Mouse (Mus musculus): Measurements from ENCODE around the gene Ptger4.
A peak's percentile ranks its signal among the peaks of the same experiment; 100 is the strongest.
"Not testable (repeated sequence)": the region's sequence is repeated elsewhere in the genome, so short reads cannot be mapped to it uniquely, and the experiment has no call there.

The Ptger4 gene

DNA sequence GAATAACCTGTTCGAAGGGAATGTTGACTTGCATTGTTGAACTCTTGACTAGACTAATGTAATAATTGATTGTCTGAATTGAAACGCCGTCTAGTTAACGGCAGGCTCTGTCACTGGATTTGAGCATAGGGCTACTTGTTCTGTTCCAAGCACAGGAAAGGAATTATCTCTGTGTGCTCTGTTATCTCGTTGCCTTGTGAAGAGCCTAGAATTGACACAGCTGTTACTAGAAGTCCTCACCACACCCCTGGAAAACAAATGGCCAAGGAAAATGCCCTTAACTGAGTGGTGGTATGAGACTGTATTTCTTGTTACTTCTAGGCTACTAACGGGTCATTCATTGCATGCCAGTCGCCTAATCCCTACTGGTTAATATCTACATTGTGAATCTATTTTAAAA lies 5.9 kb downstream of the Ptger4 start:
- DNase-seq (ENCODE audit: low spot score in 2 of 2) = no peak

GRCm38 (mm10) chr15:5237012-5237660 lies 6.9 kb downstream of the Ptger4 start:
- no peak for DNase-seq (ENCODE audit: low spot score in 2 of 2)

DNA sequence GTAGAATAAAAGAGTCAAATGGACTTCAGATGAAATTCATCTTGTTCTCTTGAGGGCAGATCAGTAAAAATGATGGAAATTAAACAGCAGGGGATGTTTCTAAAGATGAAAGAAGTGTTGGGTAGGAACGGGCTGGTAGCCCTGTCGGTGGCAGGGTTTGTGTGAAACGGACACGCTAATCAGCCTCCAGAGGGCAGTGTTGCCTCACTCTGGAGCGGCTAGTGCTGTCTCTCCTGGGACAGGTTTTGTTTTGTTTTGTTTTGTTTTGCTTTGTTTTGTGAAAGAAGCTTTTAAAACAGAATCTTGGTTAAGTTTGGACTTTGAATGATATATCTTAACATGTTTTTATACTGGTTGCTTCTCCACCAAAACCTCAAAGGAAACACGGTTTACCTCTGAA lies 7.4 kb downstream of the Ptger4 start:
- peak in 1 of 2 experiments; percentile 68 for DNase-seq (ENCODE audit: low spot score in 2 of 2)

- DNase-seq (ENCODE audit: low spot score in 2 of 2) = peak in 1 of 2 experiments; percentile 49
Observed at GRCm38 (mm10) chr15:5235527-5235926, 8.5 kb downstream of the Ptger4 start.

- no peak for DNase-seq (ENCODE audit: low spot score in 2 of 2)
Observed at GRCm38 (mm10) chr15:5234659-5235058, 9.3 kb downstream of the Ptger4 start.

DNA sequence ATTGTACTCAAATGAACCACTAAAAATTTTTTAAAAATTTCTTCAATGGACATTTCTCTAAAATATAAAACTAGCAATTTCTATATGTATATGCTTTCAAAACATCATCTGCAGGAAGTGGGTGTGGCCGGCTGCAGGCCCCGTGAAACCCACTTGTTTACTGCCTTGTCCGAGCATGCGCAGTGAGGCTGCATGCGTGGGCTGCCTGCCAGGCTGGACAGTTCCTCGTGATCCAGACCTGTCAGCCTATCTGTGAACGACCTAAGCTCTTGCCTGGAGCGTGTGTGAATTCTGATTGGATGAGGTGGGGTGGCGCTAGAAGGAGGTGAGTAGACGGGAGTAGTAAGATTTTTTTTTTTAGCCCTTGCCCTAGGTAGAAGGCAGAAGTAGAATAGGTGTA lies 13.2 kb downstream of the Ptger4 start:
- not testable (repeated sequence) for DNase-seq (ENCODE audit: low spot score in 2 of 2)

GRCm38 (mm10) chr15:5220491-5220890 lies 23.5 kb downstream of the Ptger4 start:
- no peak for DNase-seq (ENCODE audit: low spot score in 2 of 2)

DNA sequence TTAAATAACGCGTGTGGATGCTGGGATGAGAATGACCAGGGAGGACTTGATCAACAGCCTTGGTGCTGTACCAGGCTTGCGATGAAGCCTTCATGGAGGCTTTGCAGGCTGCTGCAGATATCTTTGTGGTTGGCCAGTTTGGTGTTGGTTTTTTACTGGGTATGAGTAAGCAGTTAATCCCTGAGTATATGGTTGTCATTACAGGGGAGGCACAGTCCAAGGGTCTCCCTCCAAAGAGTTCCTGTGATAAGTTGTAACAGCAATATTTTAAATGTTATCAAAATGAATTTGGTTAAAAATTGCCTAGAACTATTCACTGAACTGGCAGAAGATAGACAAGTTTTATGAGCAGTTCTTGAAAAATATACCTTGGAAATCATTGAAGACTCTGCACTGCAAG lies 34.9 kb downstream of the Ptger4 start:
- no peak for DNase-seq (ENCODE audit: low spot score in 2 of 2)

- DNase-seq (ENCODE audit: low spot score in 2 of 2) = no peak
Observed at GRCm38 (mm10) chr15:5205222-5205621, 38.8 kb downstream of the Ptger4 start.

DNA sequence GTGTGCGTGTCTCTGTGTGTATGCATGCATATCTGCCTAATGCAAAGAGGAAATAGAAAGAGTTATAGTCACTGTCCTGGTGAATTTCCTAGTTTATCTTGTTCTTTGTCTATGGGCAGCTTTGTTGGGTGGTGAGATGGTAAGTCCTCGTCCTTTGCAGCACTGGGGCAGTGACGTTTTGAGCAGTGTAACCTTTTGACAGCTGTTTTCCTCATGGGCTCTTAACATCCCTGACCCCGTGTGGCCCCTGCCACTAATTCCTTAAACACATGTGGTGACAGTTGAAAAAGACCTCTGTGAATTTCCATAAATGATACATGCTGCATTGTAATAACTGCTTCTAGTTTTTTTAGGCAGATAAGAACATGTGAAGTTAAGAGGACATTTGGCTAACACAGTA lies 47.3 kb downstream of the Ptger4 start:
- DNase-seq (ENCODE audit: low spot score in 2 of 2) = no peak

GRCm38 (mm10) chr15:5195987-5196514 lies 47.9 kb downstream of the Ptger4 start:
- DNase-seq (ENCODE audit: low spot score in 2 of 2) = no peak

DNA sequence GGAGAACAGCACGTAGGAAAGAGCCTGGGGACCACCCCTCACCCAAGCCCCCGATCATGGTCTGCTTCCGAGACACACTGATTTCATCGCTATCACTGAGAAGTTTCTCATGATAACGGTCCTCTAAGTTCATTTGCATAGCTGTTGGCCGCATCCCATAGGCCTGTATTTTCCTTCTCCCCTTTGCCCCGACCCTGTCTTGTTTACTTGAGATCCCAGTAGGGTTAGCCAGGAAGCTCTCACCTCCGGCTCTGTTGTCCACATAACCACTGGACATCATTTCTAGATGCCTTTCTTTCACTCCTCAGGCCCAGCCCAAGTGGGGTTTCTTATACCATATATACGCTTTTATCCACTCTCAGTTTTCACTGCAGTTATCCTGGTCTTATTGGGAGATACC lies 49.1 kb downstream of the Ptger4 start:
- DNase-seq (ENCODE audit: low spot score in 2 of 2) = no peak

DNA sequence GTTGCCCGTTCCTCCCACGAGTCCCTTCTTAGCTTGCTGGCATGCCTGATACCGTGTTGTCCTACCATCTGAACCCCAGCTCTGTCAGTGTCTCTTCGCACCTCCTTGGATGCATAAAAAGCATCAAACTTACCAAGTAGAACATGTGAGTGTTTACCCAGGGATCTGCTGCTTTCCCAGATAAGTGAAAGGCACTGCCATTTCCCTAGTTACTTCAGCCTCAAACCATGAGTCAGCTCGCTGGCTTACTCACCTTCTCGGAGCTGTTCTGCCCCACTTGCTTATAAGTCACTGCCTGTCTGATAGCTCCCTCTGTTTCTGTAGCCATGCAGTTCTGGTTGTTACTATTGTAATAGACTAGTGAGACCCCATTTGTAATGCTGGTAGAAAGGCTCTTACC lies 49.5 kb downstream of the Ptger4 start:
- DNase-seq (ENCODE audit: low spot score in 2 of 2) = no peak

DNA sequence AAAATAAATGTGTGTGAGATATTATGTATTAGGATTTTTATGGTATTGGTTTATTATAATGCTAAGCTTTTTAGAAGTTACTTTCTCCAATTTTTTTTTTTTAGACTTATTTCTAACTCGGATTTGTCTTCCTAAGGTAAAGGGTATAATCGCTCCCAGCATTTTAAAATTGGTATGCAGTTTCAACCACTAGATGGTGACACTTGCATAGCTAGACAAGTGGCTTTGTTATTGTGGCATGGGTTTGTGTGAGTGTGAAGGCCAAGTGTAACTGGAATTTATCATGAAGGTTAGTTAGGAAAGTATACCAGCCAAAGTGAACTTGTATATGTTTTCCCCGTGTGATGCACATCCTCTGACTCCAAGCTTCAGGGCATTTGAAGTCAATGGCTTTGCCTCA lies 50.2 kb downstream of the Ptger4 start:
- no peak for DNase-seq (ENCODE audit: low spot score in 2 of 2)

- DNase-seq (ENCODE audit: low spot score in 2 of 2) = no peak
Observed at GRCm38 (mm10) chr15:5189504-5190093, 54.4 kb downstream of the Ptger4 start.

DNA sequence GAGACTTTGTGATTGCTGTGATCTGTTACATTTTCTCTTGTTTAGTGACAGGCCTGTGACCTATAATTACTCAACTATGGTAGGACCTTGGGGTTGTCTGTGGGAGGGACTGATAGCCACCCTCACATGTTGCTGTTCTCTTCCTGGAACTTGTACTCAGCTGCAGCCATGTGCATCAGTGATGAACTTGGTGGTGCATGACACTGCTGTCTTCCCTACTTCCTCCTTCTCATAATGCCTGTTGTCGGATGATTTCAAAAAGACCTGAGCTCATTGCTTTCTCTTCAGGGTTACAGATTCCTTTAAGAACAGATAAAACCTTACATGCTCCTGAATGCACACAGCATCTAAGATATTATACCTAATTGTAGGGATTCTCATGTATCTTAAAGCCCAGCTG lies 56.0 kb downstream of the Ptger4 start:
- DNase-seq (ENCODE audit: low spot score in 2 of 2) = no peak

DNA sequence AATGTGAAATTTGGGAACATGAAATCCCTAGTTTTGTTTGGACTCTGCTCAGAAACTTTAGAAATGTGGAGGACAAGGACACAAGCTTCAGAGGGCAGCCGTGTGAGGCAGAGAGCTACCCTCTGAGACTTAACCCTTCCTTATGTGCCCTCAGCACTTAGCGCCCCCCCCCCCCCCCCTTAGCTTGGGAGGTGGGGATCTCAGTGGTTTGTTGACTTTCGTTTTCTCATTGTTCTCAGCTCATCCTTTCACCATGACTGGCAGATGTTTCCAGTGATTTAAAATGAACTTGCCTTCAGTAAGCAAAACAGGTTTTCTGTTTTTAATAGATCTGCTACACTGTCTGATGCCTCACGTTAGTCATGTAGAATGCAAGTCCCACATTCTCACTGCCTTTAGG lies 56.9 kb downstream of the Ptger4 start:
- DNase-seq (ENCODE audit: low spot score in 2 of 2) = no peak

DNA sequence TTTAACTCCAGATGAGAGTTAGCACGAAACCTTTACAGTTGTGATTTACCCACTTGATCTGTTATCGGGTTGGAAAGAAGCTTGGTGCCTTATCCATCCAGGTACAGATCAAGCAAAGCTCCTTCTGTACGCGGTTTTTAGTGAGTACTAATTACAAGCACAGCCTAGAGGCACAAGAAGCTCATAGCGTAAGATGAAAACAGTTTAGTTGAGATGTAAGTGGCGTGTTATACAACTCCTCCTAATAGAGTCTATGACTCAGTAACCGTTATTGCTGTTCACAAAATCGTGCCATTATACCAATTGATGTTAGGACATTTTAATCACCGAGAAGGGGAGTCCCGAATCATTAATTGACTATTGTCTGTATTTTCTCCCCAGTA lies 57.7 kb downstream of the Ptger4 start:
- no peak for DNase-seq (ENCODE audit: low spot score in 2 of 2)

DNA sequence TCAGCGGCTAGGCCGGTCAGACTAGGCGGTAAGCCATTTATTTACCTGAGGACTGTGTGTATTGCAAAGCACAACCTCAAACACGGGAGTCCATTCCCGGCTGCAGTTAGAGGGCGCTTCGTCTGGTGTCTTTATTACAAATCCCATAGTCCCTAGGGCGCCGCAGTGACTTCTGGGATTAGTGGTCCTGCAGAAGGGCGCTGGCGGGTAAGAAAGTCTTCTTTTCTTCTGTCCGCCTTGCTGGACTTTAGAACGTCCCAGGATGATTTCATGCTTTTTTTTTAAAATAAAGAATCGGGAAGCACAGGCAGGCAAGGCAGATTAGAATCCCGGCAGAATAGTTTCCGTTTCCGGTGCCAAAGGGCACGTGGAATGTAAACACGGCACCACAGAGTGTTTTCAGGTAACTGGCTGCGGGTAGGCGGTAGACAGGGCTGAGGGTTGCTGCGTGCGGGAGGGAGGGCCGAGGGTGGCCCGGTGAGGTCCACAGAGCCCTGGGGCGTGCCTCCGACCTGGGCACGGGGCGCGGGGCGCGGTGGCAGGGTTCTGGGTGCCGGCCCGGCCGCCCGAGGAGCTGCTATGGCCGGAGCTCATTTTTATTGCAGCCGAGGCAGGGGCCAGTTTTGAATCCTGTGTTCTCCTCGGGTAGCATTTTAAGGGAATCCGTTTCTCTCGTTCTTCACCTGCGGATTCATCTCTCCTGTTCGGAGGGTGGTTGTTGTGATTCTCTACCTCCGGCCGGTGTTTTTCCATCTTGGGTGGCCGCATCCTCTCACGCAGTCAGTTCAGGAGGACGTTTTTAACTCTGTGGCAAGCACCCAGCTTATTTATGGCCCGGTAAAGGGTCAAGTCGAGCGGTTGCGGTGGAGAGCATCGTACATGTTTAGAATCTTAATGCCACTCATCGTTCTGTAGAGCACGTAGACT lies 58.4 kb downstream of the Ptger4 start, which contains the start of gene Ttc33:
Gene Ttc33, plus strand, starts transcription at position 160 of the 927 bp plus-strand sequence.
- peak; percentile 38 to 86 for DNase-seq (ENCODE audit: low spot score in 2 of 2)

- peak in 1 of 2 experiments; percentile 19 for DNase-seq (ENCODE audit: low spot score in 2 of 2)
Observed at GRCm38 (mm10) chr15:5184668-5185330, 59.2 kb downstream of the Ptger4 start.

DNA sequence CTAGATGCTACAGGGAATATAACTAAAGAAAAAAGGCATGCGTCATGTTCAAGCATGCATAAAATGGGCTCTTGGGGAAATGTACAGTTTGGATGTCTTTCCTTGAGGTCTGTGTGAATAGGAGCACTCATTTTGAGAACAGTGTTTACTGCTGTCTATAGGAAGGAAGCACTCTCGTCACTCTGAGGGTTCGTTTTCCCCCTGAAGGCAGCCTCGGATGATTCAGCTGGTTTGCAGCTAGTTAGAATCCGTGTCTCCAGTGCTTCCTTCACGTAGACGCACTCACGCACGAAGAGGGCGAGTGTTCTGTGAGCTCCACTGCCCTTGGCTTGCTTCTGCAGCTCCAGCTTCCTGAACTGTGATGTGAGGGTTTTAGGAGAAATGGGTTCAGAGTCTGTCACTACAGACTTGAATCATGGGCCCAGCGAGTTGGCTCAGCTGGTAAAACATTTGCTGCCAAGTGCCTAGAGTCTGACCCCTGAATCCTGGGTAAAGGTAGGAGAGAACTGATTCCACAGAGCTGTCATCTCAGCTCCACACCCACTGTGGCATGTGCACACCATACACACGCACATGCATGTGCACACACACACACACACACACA lies 70.7 kb downstream of the Ptger4 start:
- DNase-seq (ENCODE audit: low spot score in 2 of 2) = no peak
